Mouse (Mus musculus) thymus, adult 2 months (tissue): ENCODE measurements around the gene Map3k3. TPM values are rescaled to one million over a fixed set of nuclear protein-coding genes. Genes with fewer than 3 reads are reported as not detected.

Experiments used
- DNase-seq: peaks from one replicate; pipeline ENCODE4 v3.0.0; 2021
- H3K27ac ChIP-seq: fragments of 200-500 bp; 2 replicates; pipeline ENCODE4 v1.5.1; 2012; ENCODE audit warnings: low read length, control low read depth; ENCODE audit not compliant: control insufficient read depth, insufficient read depth
- H3K27me3 ChIP-seq: fragments of 200-500 bp; 2 replicates; pipeline ENCODE4 v1.6.1; 2012; ENCODE audit warnings: mild to moderate bottlenecking, low read length, moderate library complexity, mixed read lengths; ENCODE audit not compliant: control insufficient read depth, insufficient read depth
- H3K36me3 ChIP-seq: fragments of 200-500 bp; 2 replicates; pipeline ENCODE4 v1.6.1; 2012; ENCODE audit warnings: mild to moderate bottlenecking, low read length, moderate library complexity; ENCODE audit not compliant: control insufficient read depth, insufficient read depth
- H3K4me1 ChIP-seq: fragments of 200-500 bp; replicated peaks from 2 replicates; pipeline ENCODE4 v1.6.1; 2012; ENCODE audit warnings: low read length; ENCODE audit not compliant: control insufficient read depth, insufficient read depth
- H3K4me3 ChIP-seq: fragments of 200-500 bp; 2 replicates; pipeline ENCODE4 v1.5.1; 2012; ENCODE audit warnings: mild to moderate bottlenecking, low read length, control low read depth, moderate library complexity; ENCODE audit not compliant: control insufficient read depth, insufficient read depth
- CTCF ChIP-seq: fragments of 200-500 bp; IDR thresholded peaks from 2 replicates; pipeline ENCODE4 v1.5.1; 2012; ENCODE audit warnings: mild to moderate bottlenecking, control low read depth, low read length, moderate library complexity, borderline replicate concordance; ENCODE audit not compliant: control insufficient read depth, poor library complexity, insufficient read depth; ENCODE audit errors: extremely low read depth
- POLR2A ChIP-seq: fragments of 200-500 bp; IDR thresholded peaks from 2 replicates; pipeline ENCODE4 v1.6.1; 2012; ENCODE audit warnings: mild to moderate bottlenecking, low read length, control low read depth, moderate library complexity; ENCODE audit not compliant: control insufficient read depth, poor library complexity, insufficient read depth; ENCODE audit errors: extremely low read depth
- WGBS: fragments of 180-500 bp; shearing (Covaris S2); methylation state at CpG from one replicate; pipeline ENCODE4 v1.1.7; 2018; 5-methylcytosine and 5-hydroxymethylcytosine counted together
- polyA plus RNA-seq: library from polyadenylated mRNA; depleted of rRNA; stranded (reverse); fragments of >200 nt; gene quantifications from 2 replicates; pipeline ENCODE4 v1.2.3, GENCODE M21; 2012

The Map3k3 gene
- polyA plus RNA-seq, 1 experiment, result 45.6 TPM

DNA sequence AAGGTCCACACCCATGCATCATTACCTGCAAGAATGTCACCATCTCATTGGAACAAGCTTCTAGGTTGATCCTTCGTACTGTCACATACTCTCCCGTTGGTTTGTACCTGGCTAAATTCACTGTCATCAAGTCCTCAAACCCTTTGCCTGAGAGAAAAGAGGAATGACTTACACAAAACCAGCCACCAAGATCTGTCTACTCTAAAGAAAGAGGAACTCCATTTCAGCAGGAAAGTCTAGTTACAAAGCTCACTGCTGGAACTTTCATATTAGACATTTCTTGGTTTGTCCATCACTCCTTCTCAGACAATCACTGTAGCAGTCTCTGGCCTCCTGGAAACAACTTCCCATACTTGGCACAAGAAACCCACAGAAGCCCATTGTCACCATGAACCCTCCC, 88.8 kb downstream of the Map3k3 start:
- DNase-seq, result no peak
- Histone ChIP-seq H3K36me3 (no peaks in the 10 kb centered on the region), H3K4me3 (no peak overlapping the region), H3K27ac (no peak overlapping the region), H3K27me3 (no peaks in the 10 kb centered on the region), H3K4me1 (peaks cover 5% of the 10 kb centered on the region)
- WGBS, result 82% methylated on average over 2 of the region's 2 CpGs
- TF ChIP-seq POLR2A (no peak), CTCF (no peak)

DNA sequence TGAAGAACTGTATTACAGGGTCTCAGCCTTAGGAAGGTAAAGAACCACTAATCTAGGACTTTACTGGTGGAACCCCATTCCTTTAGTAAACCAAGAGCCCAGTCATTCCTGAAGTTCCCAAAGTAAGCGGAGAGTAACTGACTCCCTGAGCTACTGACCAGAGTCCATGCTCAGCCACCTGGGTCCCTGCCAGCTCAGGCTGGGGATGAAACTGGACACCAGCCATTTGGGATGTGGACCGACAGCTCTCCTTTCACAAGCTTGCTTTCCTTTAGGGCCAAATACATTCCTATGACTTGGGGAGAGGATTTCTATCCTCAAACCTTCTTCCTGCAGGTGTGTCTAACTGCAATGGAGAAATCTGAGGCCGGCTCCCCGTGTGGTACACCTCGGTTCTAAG, 90.0 kb downstream of the Map3k3 start:
- peaks cover 3% of the 10 kb centered on the region for H3K4me1 ChIP-seq
- H3K27ac ChIP-seq, result no peak overlapping the region
- no peak overlapping the region for H3K4me3 ChIP-seq
- H3K36me3 ChIP-seq, result no peaks in the 10 kb centered on the region
- DNase-seq, result no peak
- no peaks in the 10 kb centered on the region for H3K27me3 ChIP-seq
- TF ChIP-seq POLR2A (no peak), CTCF (no peak)
- 93% methylated on average over 5 of the region's 5 CpGs for WGBS

DNA sequence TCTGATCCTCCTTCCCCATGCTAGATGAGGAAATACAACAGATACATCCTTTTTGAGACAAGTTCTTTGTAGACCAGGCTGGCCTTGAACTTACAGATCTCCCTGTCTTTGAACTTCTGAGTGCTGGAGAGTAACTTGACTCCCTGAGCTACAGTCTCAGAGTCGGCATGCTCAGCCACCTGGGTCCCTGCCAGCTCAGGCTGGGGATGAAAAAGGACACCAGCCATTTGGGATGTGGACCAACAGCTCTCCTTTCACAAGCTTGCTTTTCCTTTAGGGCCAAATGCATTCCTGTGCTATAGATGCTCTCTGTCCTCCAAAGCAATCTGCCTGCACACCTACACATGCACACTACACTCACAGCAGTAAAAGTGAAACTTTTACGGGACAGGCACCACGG, 90.7 kb downstream of the Map3k3 start:
- DNase-seq, result no peak
- H3K4me1 ChIP-seq, result peaks cover 3% of the 10 kb centered on the region
- H3K27me3 ChIP-seq, result no peaks in the 10 kb centered on the region
- no peak overlapping the region for H3K27ac ChIP-seq
- no peak for TF ChIP-seq CTCF
- TF ChIP-seq POLR2A, result no peak
- no peaks in the 10 kb centered on the region for H3K36me3 ChIP-seq
- no peak overlapping the region for H3K4me3 ChIP-seq
- WGBS, result 85% methylated on average over 3 of the region's 3 CpGs

DNA sequence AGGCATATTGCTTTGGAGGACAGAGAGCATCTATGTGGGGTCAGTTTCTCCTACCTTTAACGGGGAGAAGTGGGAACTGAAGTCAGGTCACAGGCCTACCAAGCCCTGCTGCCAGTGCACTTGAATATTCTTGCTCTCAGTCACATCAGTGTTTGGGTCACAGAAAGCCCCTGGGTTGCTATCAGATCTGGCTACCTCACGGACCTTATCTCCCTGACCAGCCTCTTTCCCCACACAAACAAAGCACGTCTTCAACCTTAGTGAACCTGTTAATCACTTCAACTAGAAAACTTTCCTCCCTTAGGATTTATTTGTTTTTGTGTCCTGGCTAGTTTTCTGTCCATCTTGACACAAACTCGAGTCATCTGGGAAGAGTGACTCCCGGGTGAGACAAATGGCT, 92.0 kb downstream of the Map3k3 start:
- H3K4me1 ChIP-seq, result no peaks in the 10 kb centered on the region
- 95% methylated on average over 5 of the region's 5 CpGs for WGBS
- no peak overlapping the region for H3K27ac ChIP-seq
- DNase-seq, result no peak
- no peaks in the 10 kb centered on the region for H3K36me3 ChIP-seq
- no peak overlapping the region for H3K4me3 ChIP-seq
- no peaks in the 10 kb centered on the region for H3K27me3 ChIP-seq
- TF ChIP-seq POLR2A, result no peak
- TF ChIP-seq CTCF, result no peak

DNA sequence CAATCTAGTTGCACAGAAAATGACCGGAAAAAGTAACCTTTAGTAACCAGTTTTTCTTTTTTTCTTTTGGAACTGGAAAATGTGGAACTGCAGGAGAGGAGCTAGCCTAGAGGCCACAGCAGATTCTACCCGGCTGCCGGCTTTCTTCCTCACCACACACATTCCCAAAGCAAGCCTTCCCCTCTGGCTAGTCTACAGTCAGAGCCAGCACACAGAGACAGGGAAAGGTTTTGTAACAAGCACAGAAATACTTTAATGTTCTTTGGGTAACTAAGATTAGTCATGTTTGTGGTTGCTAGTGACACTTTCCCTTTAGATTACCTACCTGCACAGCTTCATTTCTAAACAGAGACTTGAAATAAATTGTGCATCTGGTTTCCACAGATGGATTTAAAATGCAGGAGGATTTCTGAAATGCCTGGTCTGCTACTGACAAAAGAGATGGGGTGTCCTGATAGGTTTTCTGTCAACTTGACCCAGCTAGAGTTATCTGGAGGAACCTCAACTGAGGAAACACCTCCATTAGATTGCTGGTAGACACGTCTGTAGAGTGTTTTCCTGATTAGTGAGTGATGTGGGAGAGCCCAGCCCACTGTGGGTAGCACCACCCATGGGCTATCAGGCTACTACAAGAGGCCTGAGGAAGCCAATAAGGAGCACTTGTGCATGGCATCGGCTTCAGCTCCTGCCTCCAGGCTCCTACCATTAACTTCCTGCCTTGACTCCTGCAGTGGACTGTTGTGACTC, 93.8 kb downstream of the Map3k3 start:
- Histone ChIP-seq H3K27ac (no peak overlapping the region), H3K27me3 (no peaks in the 10 kb centered on the region), H3K36me3 (no peaks in the 10 kb centered on the region), H3K4me1 (no peaks in the 10 kb centered on the region), H3K4me3 (no peak overlapping the region)
- TF ChIP-seq CTCF (no peak), POLR2A (no peak)
- no peak for DNase-seq
- WGBS, result 80% methylated on average over 5 of the region's 5 CpGs

DNA sequence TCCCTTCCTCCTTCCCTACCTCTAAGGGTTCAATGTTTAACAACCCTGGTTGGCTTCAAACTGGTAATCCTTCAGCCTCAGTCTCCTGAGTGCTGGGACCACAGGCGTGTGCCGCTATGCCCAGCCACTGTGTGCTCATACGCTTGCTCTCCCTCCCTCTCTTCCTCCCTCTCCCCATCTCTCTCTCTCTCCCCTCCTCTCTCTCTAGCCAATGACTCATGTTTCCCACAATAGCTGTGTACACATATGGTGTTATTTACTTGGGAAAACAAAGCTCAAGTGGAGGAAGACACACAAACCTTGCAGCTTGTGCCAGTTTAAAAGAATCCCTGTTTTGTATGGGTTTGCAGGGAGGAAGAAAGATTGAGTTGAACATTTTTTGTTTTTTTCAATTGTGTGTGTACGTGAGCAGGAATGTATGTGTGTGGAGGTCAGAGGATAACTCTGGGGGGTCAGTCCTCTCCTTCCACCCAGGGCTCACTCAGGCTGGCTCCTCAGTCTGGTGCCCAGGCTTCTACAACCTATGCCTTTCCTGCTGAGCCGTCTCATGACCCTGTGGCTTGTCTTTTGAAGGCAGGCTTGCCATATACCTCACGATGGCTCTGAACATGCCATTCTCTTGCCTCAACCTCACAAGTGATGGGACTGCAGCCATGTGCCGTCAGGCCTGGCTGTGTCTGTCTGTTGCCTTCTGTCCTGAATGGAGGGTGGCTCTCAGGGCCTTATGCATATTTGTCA, 95.5 kb downstream of the Map3k3 start:
- no peaks in the 10 kb centered on the region for H3K4me1 ChIP-seq
- H3K4me3 ChIP-seq, result no peak overlapping the region
- TF ChIP-seq CTCF, result no peak
- TF ChIP-seq POLR2A, result no peak
- no peak overlapping the region for H3K27ac ChIP-seq
- 88% methylated on average over 7 of the region's 7 CpGs for WGBS
- H3K27me3 ChIP-seq, result no peaks in the 10 kb centered on the region
- no peak for DNase-seq
- no peaks in the 10 kb centered on the region for H3K36me3 ChIP-seq
